9 mouse cellular contexts compared by ENCODE assay signal in the genomic region with DNA sequence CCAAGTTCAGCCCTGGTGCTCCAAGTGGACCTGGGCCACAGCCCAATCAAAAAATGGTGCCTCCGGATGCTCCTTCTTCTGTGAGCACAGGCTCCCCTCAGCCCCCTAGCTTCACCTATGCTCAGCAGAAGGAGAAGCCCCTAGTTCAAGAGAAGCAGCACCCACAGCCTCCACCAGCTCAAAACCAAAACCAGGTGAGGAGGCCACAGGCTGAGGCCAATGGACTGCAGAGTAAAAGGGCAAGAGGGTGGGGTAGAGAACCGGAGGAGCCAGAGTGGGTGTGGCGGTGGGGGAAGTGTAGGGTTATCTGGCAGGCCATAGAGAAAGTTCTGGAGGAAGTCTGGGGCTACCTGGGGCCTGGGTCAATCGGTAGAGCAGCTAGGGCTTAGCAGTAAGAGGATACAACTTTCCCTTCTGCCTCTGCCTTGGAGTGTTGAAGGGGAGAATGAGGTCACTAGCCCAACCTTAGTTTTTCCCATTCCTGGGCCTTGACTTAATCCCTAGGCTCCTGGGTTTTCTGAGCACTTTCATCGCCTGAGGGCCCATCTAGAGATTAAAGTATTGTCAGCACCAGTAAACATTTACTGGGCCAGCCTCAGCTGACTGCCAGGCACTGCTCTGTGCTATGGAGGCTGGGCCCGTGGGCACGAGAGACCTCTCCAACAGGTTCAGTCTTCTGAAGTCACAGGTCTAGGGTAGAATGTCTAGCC. TPM values are rescaled to one million over a fixed set of nuclear protein-coding genes. Genes with fewer than 3 reads are reported as not detected.
DNase-seq lines count a peak whose midpoint lies in the region; ATAC-seq and TF ChIP-seq lines count a peak whose summit lies in the region.
"Had no signal": no experiment of that assay in that cellular context is flagged by ENCODE, and none has a peak within 500 bp of the region (broad histone marks: within the 10 kb centered on the region; RNA-seq: fewer than 3 reads in every experiment).

No protein-coding gene starts in this region.

- no peak for DNase-seq in midbrain, embryonic 10.5 days (ENCODE audit: low spot score)
- DNase-seq in liver, adult 2 months (ENCODE audit: extremely low read depth, low read depth, low spot score): peak; percentile 78
- DNase-seq in splenic B cell, adult 2 months (ENCODE audit: low read depth, low spot score): peak; percentile 19
- no peak for DNase-seq in left cerebral cortex, adult 9 months (ENCODE audit: low spot score in 2 of 2)
- no peak for DNase-seq in c-Kit-positive CD71-positive TER-119-positive erythroid progenitor cells, embryonic 14.5 days (ENCODE audit: low spot score)
- DNase-seq in right cerebral cortex, postnatal 25 days: no peak

- H3K27ac ChIP-seq in midbrain, embryonic 10.5 days (replicated peaks): no peak overlapping the region
- no peak overlapping the region for H3K27ac ChIP-seq in midbrain, embryonic 16.5 days (ENCODE audit: low read length)
- H3K27ac ChIP-seq in heart, embryonic 14.5 days (replicated peaks in 1 of 2; ENCODE audit: control insufficient read depth in 1 of 2, insufficient read depth in 1 of 2, low read depth in 2 of 2, low read length in 2 of 2): peak overlapping the region; percentile 58 to 99
- H3K27ac ChIP-seq in liver, adult 2 months (replicated peaks; ENCODE audit: insufficient read depth, low read depth, low read length): peak overlapping the region; percentile 81

- H3K4me3 ChIP-seq in midbrain, embryonic 10.5 days: peak overlapping the region; percentile 91; the same call in 1 of the 2 replicates
- no peak overlapping the region for H3K4me3 ChIP-seq in midbrain, embryonic 16.5 days (ENCODE audit: low read depth, low read length)
- H3K4me3 ChIP-seq in heart, embryonic 14.5 days (ENCODE audit: control insufficient read depth in 1 of 2, insufficient read depth in 1 of 2, low read depth in 1 of 2, low read length in 2 of 2): peak overlapping the region; percentile 73 to 98
- no peak overlapping the region; the same call in 1 of the 2 replicates for H3K4me3 ChIP-seq in liver, adult 2 months (ENCODE audit: insufficient read depth, low read depth, low read length)

- no peak for TF ChIP-seq POLR2A in liver, adult 2 months (IDR thresholded peaks at IDR 0.05; ENCODE audit: extremely low read depth, insufficient read depth, low read length)

- no peaks in the 10 kb centered on the region for H3K9me3 ChIP-seq in midbrain, embryonic 10.5 days (replicated peaks)
- no peaks in the 10 kb centered on the region for H3K9me3 ChIP-seq in midbrain, embryonic 16.5 days (replicated peaks; ENCODE audit: control insufficient read depth, low read length, poor library complexity, severe bottlenecking)
- no peaks in the 10 kb centered on the region for H3K9me3 ChIP-seq in heart, embryonic 14.5 days (ENCODE audit: control insufficient read depth, low read length)

- ATAC-seq in midbrain, embryonic 16.5 days: no peak
- no peak for ATAC-seq in heart, embryonic 14.5 days (ENCODE audit: insufficient number of reproducible peaks, insufficient read depth, low FRiP score, low read depth)

- peaks cover 3% of the 10 kb centered on the region; the same call in 1 of the 2 replicates for H3K79me2 ChIP-seq in liver, adult 2 months (ENCODE audit: control insufficient read depth, insufficient read depth, low read length)

- H3K9ac ChIP-seq in midbrain, embryonic 16.5 days (ENCODE audit: low read depth, low read length): no peak overlapping the region
- peak overlapping the region; percentile 98 for H3K9ac ChIP-seq in heart, embryonic 14.5 days (ENCODE audit: low read length)
- peak overlapping the region; percentile 98; the same call in 1 of the 2 replicates for H3K9ac ChIP-seq in liver, adult 2 months (ENCODE audit: low read depth, low read length)

- TF ChIP-seq CTCF in liver, adult 2 months (IDR thresholded peaks at IDR 0.05; ENCODE audit: low read depth, low read length): no peak

- H3K36me3 ChIP-seq in midbrain, embryonic 10.5 days: peaks cover 57% of the 10 kb centered on the region
- H3K36me3 ChIP-seq in midbrain, embryonic 16.5 days (ENCODE audit: control insufficient read depth, insufficient read depth, low read length): peaks cover 4% of the 10 kb centered on the region; the same call in 1 of the 2 replicates
- peaks cover 54% of the 10 kb centered on the region for H3K36me3 ChIP-seq in heart, embryonic 14.5 days (ENCODE audit: control insufficient read depth, insufficient read depth, low read length)
- peaks cover 13% of the 10 kb centered on the region; the same call in 1 of the 2 replicates for H3K36me3 ChIP-seq in liver, adult 2 months (ENCODE audit: control insufficient read depth, insufficient read depth, low read length)
- H3K36me3 ChIP-seq in splenic B cell, adult 2 months (ENCODE audit: control insufficient read depth, insufficient read depth, low read length, poor library complexity, severe bottlenecking): no peaks in the 10 kb centered on the region

- H3K27me3 ChIP-seq in midbrain, embryonic 10.5 days (ENCODE audit: low read depth, poor library complexity, severe bottlenecking): no peaks in the 10 kb centered on the region
- no peaks in the 10 kb centered on the region for H3K27me3 ChIP-seq in midbrain, embryonic 16.5 days (ENCODE audit: control insufficient read depth, insufficient read depth, low read depth, low read length)
- H3K27me3 ChIP-seq in heart, embryonic 14.5 days (ENCODE audit: control insufficient read depth, insufficient read depth, low read length): no peaks in the 10 kb centered on the region
- H3K27me3 ChIP-seq in liver, adult 2 months (ENCODE audit: control insufficient read depth, insufficient read depth, low read length): no peaks in the 10 kb centered on the region
- H3K27me3 ChIP-seq in splenic B cell, adult 2 months (ENCODE audit: control insufficient read depth, insufficient read depth, low read length, poor library complexity, severe bottlenecking): no peaks in the 10 kb centered on the region

- 85% methylated on average over 7 of the region's 7 CpGs for WGBS in midbrain, embryonic 10.5 days
- WGBS in midbrain, embryonic 16.5 days: 85% methylated on average over 7 of the region's 7 CpGs
- WGBS in heart, embryonic 14.5 days: 27% methylated on average over 7 of the region's 7 CpGs
- 41% methylated on average over 7 of the region's 7 CpGs for WGBS in liver, adult 2 months

- H3K4me1 ChIP-seq in midbrain, embryonic 10.5 days: peaks cover 45% of the 10 kb centered on the region
- H3K4me1 ChIP-seq in midbrain, embryonic 16.5 days (ENCODE audit: control insufficient read depth, insufficient read depth, low read length): peaks cover 31% of the 10 kb centered on the region
- peaks cover 41 to 66% of the 10 kb centered on the region in 2 experiments for H3K4me1 ChIP-seq in heart, embryonic 14.5 days (ENCODE audit: control insufficient read depth in 2 of 2, insufficient read depth in 2 of 2, low read length in 2 of 2)
- peaks cover 21% of the 10 kb centered on the region for H3K4me1 ChIP-seq in liver, adult 2 months (ENCODE audit: control insufficient read depth, insufficient read depth, low read length)

- H3K4me2 ChIP-seq in midbrain, embryonic 16.5 days (ENCODE audit: low read length): no peak overlapping the region
- H3K4me2 ChIP-seq in heart, embryonic 14.5 days (ENCODE audit: low read length): peak overlapping the region; percentile 96

RNA-seq across cellular contexts. Expression of gene Zyx, which starts 2.5 kb away (rescaled TPM):
- 84.5 and 88.1 TPM in 2 replicates for polyA plus RNA-seq in midbrain, embryonic 10.5 days (2016; fragmentation: Nextera tagmentation; extraction: Ambion mirVana)
- 55.1 and 56.5 TPM in 2 replicates for polyA plus RNA-seq in midbrain, embryonic 16.5 days (2015; fragmentation: Nextera tagmentation; extraction: Ambion mirVana)
- 167 and 173 TPM in 2 replicates for polyA plus RNA-seq in heart, embryonic 14.5 days (2014; fragmentation: Nextera tagmentation; extraction: Ambion mirVana)
- 6.4 and 9.5 TPM in 2 replicates for total RNA-seq in liver, adult 2 months (2014; rRNA removed)
- polyA plus RNA-seq in liver, adult 2 months (2012; rRNA removed): 43.1 and 49.8 TPM in 2 replicates

RNA-seq across cellular contexts. Expression of gene Epha1, which starts 21.1 kb away (rescaled TPM):
- 1.2 and 1.5 TPM in 2 replicates for polyA plus RNA-seq in midbrain, embryonic 10.5 days (2016; fragmentation: Nextera tagmentation; extraction: Ambion mirVana)
- 0.47 and 0.94 TPM in 2 replicates for polyA plus RNA-seq in midbrain, embryonic 16.5 days (2015; fragmentation: Nextera tagmentation; extraction: Ambion mirVana)
- 0.96 and 1.1 TPM in 2 replicates for polyA plus RNA-seq in heart, embryonic 14.5 days (2014; fragmentation: Nextera tagmentation; extraction: Ambion mirVana)
- total RNA-seq in liver, adult 2 months (2014; rRNA removed): 27.6 and 30.9 TPM in 2 replicates
- 27.1 and 28.1 TPM in 2 replicates for polyA plus RNA-seq in liver, adult 2 months (2012; rRNA removed)

RNA-seq across cellular contexts. Expression of gene Fam131b, which starts 27.5 kb away (rescaled TPM):
- 2.2 and 2.4 TPM in 2 replicates for polyA plus RNA-seq in midbrain, embryonic 10.5 days (2016; fragmentation: Nextera tagmentation; extraction: Ambion mirVana)
- 7.8 and 8.4 TPM in 2 replicates for polyA plus RNA-seq in midbrain, embryonic 16.5 days (2015; fragmentation: Nextera tagmentation; extraction: Ambion mirVana)
- 0.14 and 0.20 TPM in 2 replicates for polyA plus RNA-seq in heart, embryonic 14.5 days (2014; fragmentation: Nextera tagmentation; extraction: Ambion mirVana)
- under 0.01 TPM in 1 of 2 replicates, not detected in the other for total RNA-seq in liver, adult 2 months (2014; rRNA removed)
- polyA plus RNA-seq in liver, adult 2 months (2012; rRNA removed): not detected in 2 replicates

RNA-seq across cellular contexts. Expression of gene Tas2r143, which starts 48.1 kb away (rescaled TPM):
- polyA plus RNA-seq in midbrain, embryonic 10.5 days (2016; fragmentation: Nextera tagmentation; extraction: Ambion mirVana): not detected in 2 replicates
- not detected in 2 replicates for polyA plus RNA-seq in midbrain, embryonic 16.5 days (2015; fragmentation: Nextera tagmentation; extraction: Ambion mirVana)
- polyA plus RNA-seq in heart, embryonic 14.5 days (2014; fragmentation: Nextera tagmentation; extraction: Ambion mirVana): not detected in 2 replicates
- 0.27 and 0.83 TPM in 2 replicates for total RNA-seq in liver, adult 2 months (2014; rRNA removed)
- 0.13 and 0.17 TPM in 2 replicates for polyA plus RNA-seq in liver, adult 2 months (2012; rRNA removed)

RNA-seq across cellular contexts. Expression of gene Tas2r135, which starts 53.3 kb away (rescaled TPM):
- not detected in 2 replicates for polyA plus RNA-seq in midbrain, embryonic 10.5 days (2016; fragmentation: Nextera tagmentation; extraction: Ambion mirVana)
- polyA plus RNA-seq in midbrain, embryonic 16.5 days (2015; fragmentation: Nextera tagmentation; extraction: Ambion mirVana): not detected in 2 replicates
- polyA plus RNA-seq in heart, embryonic 14.5 days (2014; fragmentation: Nextera tagmentation; extraction: Ambion mirVana): not detected in 2 replicates
- 0.27 and 0.28 TPM in 2 replicates for total RNA-seq in liver, adult 2 months (2014; rRNA removed)
- not detected in 2 replicates for polyA plus RNA-seq in liver, adult 2 months (2012; rRNA removed)
- polyA plus RNA-seq: gonadal fat pad, adult 2 months had no signal

Comparison
In these comparisons a context has a peak if more than half of its experiments do, and no peak if none do; other contexts are left out.
1. H3K4me3 ChIP-seq: peak in midbrain, embryonic 10.5 days (single experiment) and heart, embryonic 14.5 days (2 of 2); none in midbrain, embryonic 16.5 days (single experiment) and liver, adult 2 months (single experiment).
2. DNase-seq: peak in liver, adult 2 months (single experiment) and splenic B cell, adult 2 months (single experiment); none in midbrain, embryonic 10.5 days (single experiment), left cerebral cortex, adult 9 months (0 of 2), c-Kit-positive CD71-positive TER-119-positive erythroid progenitor cells, embryonic 14.5 days (single experiment) and right cerebral cortex, postnatal 25 days (single experiment).
3. H3K27ac ChIP-seq: peak in heart, embryonic 14.5 days (2 of 2) and liver, adult 2 months (single experiment); none in midbrain, embryonic 10.5 days (single experiment) and midbrain, embryonic 16.5 days (single experiment).
4. RNA of gene Epha1, which starts 21.1 kb away (polyA plus RNA-seq): 27.1 to 28.1 TPM in liver, adult 2 months; 1.2 to 1.5 TPM in midbrain, embryonic 10.5 days, 0.96 to 1.1 TPM in heart, embryonic 14.5 days and 0.47 to 0.94 TPM in midbrain, embryonic 16.5 days; every median in the first group is over 10 times any median in the second.